Mouse (Mus musculus) heart, adult 10 weeks (tissue): Measurements from ENCODE around the gene Fam193b. TPM values are rescaled to one million over a fixed set of nuclear protein-coding genes. Genes with fewer than 3 reads are reported as not detected.

Experiments
- polyA plus RNA-seq: library from polyadenylated mRNA; stranded (reverse); fragments of 350-450 nt; fragmentation: Illumina TruSeq; extraction: RNeasy Lipid Tissue Mini Kit (QIAGEN cat#74804); gene quantifications from one replicate; pipeline ENCODE4 v1.2.3, GENCODE M21; 2014; ENCODE audit warnings: low read depth, low replicate concordance

The Fam193b gene
- 48.4 TPM for polyA plus RNA-seq

GRCm38 (mm10) chr13:55571027-55571751 is at the start of gene Fam193b:
Gene Fam193b (minus strand): TSS chr13:55571120.

GRCm38 (mm10) chr13:55599566-55600540 is 28.9 kb upstream of the Fam193b start, which contains the start of gene B4galt7:
Gene B4galt7 (plus strand): TSS chr13:55599896.

GRCm38 (mm10) chr13:55573432-55573831 is 2.5 kb upstream of the Fam193b start, which contains the start of gene Tmed9:
Gene Tmed9 (plus strand): TSS chr13:55573732.

GRCm38 (mm10) chr13:55536194-55537175 is 34.4 kb downstream of the Fam193b start, which contains the start of gene Ddx41:
Gene Ddx41 (minus strand): TSS chr13:55536658.

GRCm38 (mm10) chr13:55529198-55529915 is 41.6 kb downstream of the Fam193b start, which contains the start of gene Dok3:
Gene Dok3 (minus strand): TSS chr13:55529296.

GRCm38 (mm10) chr13:55513111-55513748 is 57.7 kb downstream of the Fam193b start, which contains the start of gene Pdlim7:
Gene Pdlim7 (minus strand): TSS chr13:55513676.

Other genes starting within 250 kb of the Fam193b start
- gene Rab24, start 249.2 kb downstream of the Fam193b start, polyA plus RNA-seq: 62.0 TPM
- not detected for gene Mxd3, start 241.3 kb downstream of the Fam193b start, polyA plus RNA-seq
- gene Lman2, start 208.3 kb downstream of the Fam193b start, polyA plus RNA-seq: 50.8 TPM
- gene Rgs14, start 201.4 kb downstream of the Fam193b start, polyA plus RNA-seq: 0.58 TPM
- not detected for gene Slc34a1, start 172.9 kb downstream of the Fam193b start, polyA plus RNA-seq
- gene Pfn3, start 155.9 kb downstream of the Fam193b start, polyA plus RNA-seq: not detected
- not detected for gene F12, start 144.3 kb downstream of the Fam193b start, polyA plus RNA-seq
- 19.9 TPM for gene Grk6, start 126.0 kb downstream of the Fam193b start, polyA plus RNA-seq
- not detected for gene Prr7, start 106.9 kb downstream of the Fam193b start, polyA plus RNA-seq
- gene Dbn1, start 83.0 kb downstream of the Fam193b start, polyA plus RNA-seq: 7.0 TPM
- gene Pdlim7, start 57.4 kb downstream of the Fam193b start, polyA plus RNA-seq: 65.4 TPM
- gene Dok3, start 41.8 kb downstream of the Fam193b start, polyA plus RNA-seq: 2.6 TPM
- 15.0 TPM for gene Ddx41, start 34.5 kb downstream of the Fam193b start, polyA plus RNA-seq
- 97.7 TPM for gene Tmed9, start 2.6 kb upstream of the Fam193b start, polyA plus RNA-seq
- gene B4galt7, start 28.8 kb upstream of the Fam193b start, polyA plus RNA-seq: 10.3 TPM
- 17.0 TPM for gene Caml, start 51.9 kb upstream of the Fam193b start, polyA plus RNA-seq
- 25.7 TPM for gene Ddx46, start 63.9 kb upstream of the Fam193b start, polyA plus RNA-seq
- gene B230219D22Rik, start 122.0 kb upstream of the Fam193b start, polyA plus RNA-seq: 44.1 TPM
- 61.0 TPM for gene Txndc15, start 143.5 kb upstream of the Fam193b start, polyA plus RNA-seq
- 29.5 TPM for gene Pcbd2, start 156.2 kb upstream of the Fam193b start, polyA plus RNA-seq
- not detected for gene Catsper3, start 213.4 kb upstream of the Fam193b start, polyA plus RNA-seq